Mouse (Mus musculus) spleen, adult 2 months (tissue): ENCODE results near the gene Tomm40. TPM values are rescaled to one million over a fixed set of nuclear protein-coding genes. Genes with fewer than 3 reads are reported as not detected.
A peak's percentile ranks its signal among the peaks of the same experiment; 100 is the strongest.

Experiments used
- DNase-seq, 2 experiments: peaks; one replicate each; pipeline versions ENCODE4 v3.0.0 to v3.0.0-alpha.2; 2012 to 2021; ENCODE audit warnings: low spot score in 2 of 2, low read depth in 1 of 2
- H3K27ac ChIP-seq: fragments of 200-500 bp; 2 replicates; pipeline ENCODE4 v1.5.1; 2012; ENCODE audit warnings: low read length, inconsistent platforms; ENCODE audit not compliant: insufficient read depth
- H3K27me3 ChIP-seq: fragments of 200-500 bp; 2 replicates; pipeline ENCODE4 v1.6.1; 2012; ENCODE audit warnings: mild to moderate bottlenecking, moderate library complexity, low read length, inconsistent platforms; ENCODE audit not compliant: control insufficient read depth, insufficient read depth
- H3K36me3 ChIP-seq: fragments of 200-500 bp; 2 replicates; pipeline ENCODE4 v1.6.1; 2012; ENCODE audit warnings: mild to moderate bottlenecking, low read length, inconsistent platforms; ENCODE audit not compliant: control insufficient read depth, insufficient read depth
- H3K4me1 ChIP-seq: fragments of 200-500 bp; 2 replicates; pipeline ENCODE4 v1.6.1; 2011; ENCODE audit warnings: inconsistent platforms; ENCODE audit not compliant: control insufficient read depth, insufficient read depth, insufficient read length
- H3K4me3 ChIP-seq: fragments of 200-500 bp; 2 replicates; pipeline ENCODE4 v1.5.1; 2011; ENCODE audit warnings: mild to moderate bottlenecking, inconsistent platforms; ENCODE audit not compliant: insufficient read depth, insufficient read length; ENCODE audit errors: extremely low read depth
- CTCF ChIP-seq: fragments of 200-500 bp; IDR thresholded peaks from 2 replicates; pipeline ENCODE4 v1.5.1; 2011; ENCODE audit warnings: mild to moderate bottlenecking, inconsistent platforms; ENCODE audit not compliant: insufficient read depth, insufficient read length, insufficient replicate concordance; ENCODE audit errors: extremely low read depth
- POLR2A ChIP-seq: fragments of 200-500 bp; IDR thresholded peaks from 2 replicates; pipeline ENCODE4 v1.6.1; 2011; ENCODE audit warnings: low read depth, low read length, inconsistent platforms
- WGBS: fragments of 180-500 bp; shearing (Covaris S2); methylation state at CpG from one replicate; pipeline ENCODE4 v1.1.7; 2018; 5-methylcytosine and 5-hydroxymethylcytosine counted together
- polyA plus RNA-seq: library from polyadenylated mRNA; depleted of rRNA; stranded (reverse); fragments of >200 nt; gene quantifications from 2 replicates; pipeline ENCODE4 v1.2.3, GENCODE M21; 2012

Gene Tomm40
- polyA plus RNA-seq, 1 experiment: 51.1 TPM

- Histone ChIP-seq H3K4me1 (peaks cover 22% of the 10 kb centered on the region), H3K4me3 (no peak overlapping the region), H3K27ac (peak overlapping the region; percentile 81), H3K27me3 (no peaks in the 10 kb centered on the region), H3K36me3 (peaks cover 11% of the 10 kb centered on the region)
- 56% methylated on average over 12 of the region's 12 CpGs for WGBS
- TF ChIP-seq POLR2A (no peak), CTCF (no peak)
- peak in 1 of 2 experiments; percentile 25 for DNase-seq
These were observed 14.8 kb downstream of the Tomm40 start for GRCm38 (mm10) chr7:19700299-19701068.

GRCm38 (mm10) chr7:19699827-19700148 is 15.4 kb downstream of the Tomm40 start:
- H3K36me3 ChIP-seq: peaks cover 11% of the 10 kb centered on the region
- TF ChIP-seq POLR2A: no peak
- peak overlapping the region; percentile 85 for H3K27ac ChIP-seq
- WGBS: 51% methylated on average over 4 of the region's 4 CpGs
- peaks cover 22% of the 10 kb centered on the region for H3K4me1 ChIP-seq
- no peaks in the 10 kb centered on the region for H3K27me3 ChIP-seq
- no peak overlapping the region for H3K4me3 ChIP-seq
- no peak for DNase-seq

GRCm38 (mm10) chr7:19698907-19699826 is 16.1 kb downstream of the Tomm40 start, which contains the start of gene Apoe:
Gene Apoe (minus strand): TSS chr7:19699188.
- Histone ChIP-seq H3K36me3 (peaks cover 11% of the 10 kb centered on the region), H3K4me3 (peak within 1 kb of the TSS; percentile 49), H3K27me3 (no peaks in the 10 kb centered on the region), H3K27ac (peak within 1 kb of the TSS; percentile 85), H3K4me1 (peaks cover 22% of the 10 kb centered on the region)
- WGBS: 8% methylated on average over 20 of the region's 20 CpGs
- DNase-seq: peak in 1 of 2 experiments; percentile 33
- no peak for TF ChIP-seq POLR2A
- TF ChIP-seq CTCF: no peak

GRCm38 (mm10) chr7:19697949-19698906 is 17.0 kb downstream of the Tomm40 start:
- peak overlapping the region; percentile 49 for H3K4me3 ChIP-seq
- peak in 1 of 2 experiments; percentile 23 for DNase-seq
- no peak for TF ChIP-seq POLR2A
- 0 out of 2 replicates have a peak, but pooled peaks have one; percentile 27 for TF ChIP-seq CTCF
- H3K4me1 ChIP-seq: peaks cover 22% of the 10 kb centered on the region
- no peaks in the 10 kb centered on the region for H3K27me3 ChIP-seq
- peak overlapping the region; percentile 85 for H3K27ac ChIP-seq
- 12% methylated on average over 28 of the region's 28 CpGs for WGBS
- peaks cover 11% of the 10 kb centered on the region for H3K36me3 ChIP-seq

GRCm38 (mm10) chr7:19696336-19696873 is 18.8 kb downstream of the Tomm40 start:
- Histone ChIP-seq H3K4me3 (no peak overlapping the region), H3K27me3 (no peaks in the 10 kb centered on the region), H3K27ac (no peak overlapping the region), H3K4me1 (peaks cover 21% of the 10 kb centered on the region), H3K36me3 (peaks cover 10% of the 10 kb centered on the region)
- DNase-seq: no peak
- TF ChIP-seq CTCF: no peak
- no peak for TF ChIP-seq POLR2A
- 96% methylated on average over 34 of the region's 34 CpGs for WGBS

GRCm38 (mm10) chr7:19695881-19696280 is 19.4 kb downstream of the Tomm40 start:
- H3K36me3 ChIP-seq: peaks cover 10% of the 10 kb centered on the region
- WGBS: 84% methylated on average over 6 of the region's 6 CpGs
- peaks cover 18% of the 10 kb centered on the region for H3K4me1 ChIP-seq
- H3K4me3 ChIP-seq: no peak overlapping the region
- H3K27me3 ChIP-seq: no peaks in the 10 kb centered on the region
- TF ChIP-seq POLR2A (no peak), CTCF (no peak)
- no peak overlapping the region for H3K27ac ChIP-seq
- DNase-seq: no peak
